Mouse (Mus musculus) lung, adult 2 months (tissue): Measurements from ENCODE around the gene Cfap99.

Experiments used
- CTCF ChIP-seq: fragments of 200-500 bp; IDR thresholded peaks from 2 replicates; pipeline ENCODE4 v1.5.1; 2011; ENCODE audit warnings: mild to moderate bottlenecking, low read length, control low read depth; ENCODE audit not compliant: insufficient read depth
- POLR2A ChIP-seq: fragments of 200-500 bp; IDR thresholded peaks from 2 replicates; pipeline ENCODE4 v1.6.1; 2011; ENCODE audit warnings: low read depth, mild to moderate bottlenecking, control low read depth, low read length, borderline replicate concordance; ENCODE audit errors: extremely low read depth

DNA sequence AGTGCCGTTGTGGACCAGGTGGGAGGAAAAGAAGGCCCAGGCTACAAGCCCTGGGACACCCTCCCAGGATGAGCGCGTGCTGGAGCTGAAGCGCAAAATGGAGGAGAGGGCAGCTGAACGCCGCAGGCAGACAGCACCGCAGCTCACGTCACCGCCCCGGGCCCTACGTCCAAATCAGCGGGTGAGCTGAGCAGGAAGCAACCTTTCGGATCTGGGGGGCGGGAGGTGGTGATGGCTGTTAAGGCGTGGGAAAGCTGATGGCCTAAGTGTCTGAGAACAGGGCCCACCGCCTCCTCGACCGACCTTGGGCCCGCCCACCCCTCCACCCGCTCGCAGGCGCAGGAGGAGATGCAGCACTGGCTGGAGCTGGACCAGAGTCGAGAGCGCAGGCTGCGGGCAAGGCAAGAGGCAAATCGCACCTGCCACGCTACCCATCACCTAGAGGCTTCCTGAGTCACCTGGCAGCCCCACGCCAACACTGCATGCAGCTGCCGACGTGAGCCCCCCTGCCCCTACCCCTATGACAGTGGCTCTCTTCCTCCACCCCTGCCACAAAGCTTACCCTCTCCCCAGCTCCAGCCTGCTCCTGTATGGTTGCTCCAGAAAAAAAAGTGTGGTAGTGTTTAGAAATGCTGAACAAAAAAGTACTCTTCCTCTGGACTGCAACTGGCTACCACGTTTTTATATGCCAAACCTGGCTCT is 38.6 kb downstream of the Cfap99 start:
- TF ChIP-seq CTCF (no peak), POLR2A (no peak)
